Comparison of ENCODE assay signal across 26 mouse cellular contexts in genomic region chr10:88620809-88621208, GRCm38 (mm10). TPM values are rescaled to one million over a fixed set of nuclear protein-coding genes. Genes with fewer than 3 reads are reported as not detected.
DNase-seq lines count a peak whose midpoint lies in the region; ATAC-seq and TF ChIP-seq lines count a peak whose summit lies in the region.
"Had no signal": no experiment of that assay in that cellular context is flagged by ENCODE, and none has a peak within 500 bp of the region (broad histone marks: within the 10 kb centered on the region; RNA-seq: fewer than 3 reads in every experiment).

No protein-coding gene starts in this region.

- no peaks in the 10 kb centered on the region for H3K4me1 ChIP-seq in intestine, postnatal 0 days (replicated peaks; ENCODE audit: control insufficient read depth, insufficient read depth, low read length)
- H3K4me1 ChIP-seq in intestine, embryonic 16.5 days (ENCODE audit: control insufficient read depth, insufficient read depth, low read length) = no peaks in the 10 kb centered on the region
- H3K4me1 ChIP-seq in lung, postnatal 0 days (ENCODE audit: insufficient read depth, low read depth, low read length) = no peaks in the 10 kb centered on the region
- H3K4me1 ChIP-seq: embryonic facial prominence, embryonic 13.5 days; forebrain, embryonic 12.5 days; hindbrain, embryonic 15.5 days; limb, embryonic 15.5 days; liver, embryonic 15.5 days; neural tube, embryonic 15.5 days had no signal

- no peaks in the 10 kb centered on the region for H3K79me2 ChIP-seq in C2C12 (ENCODE audit: control insufficient read depth, insufficient read depth)

- no peak overlapping the region for H3K4me2 ChIP-seq in intestine, postnatal 0 days (replicated peaks; ENCODE audit: low read depth)
- H3K4me2 ChIP-seq in intestine, embryonic 16.5 days (ENCODE audit: low read depth, low read length) = no peak overlapping the region
- H3K4me2 ChIP-seq in lung, postnatal 0 days (replicated peaks; ENCODE audit: low read depth, low read length) = no peak overlapping the region
- H3K4me2 ChIP-seq: embryonic facial prominence, embryonic 13.5 days; forebrain, embryonic 12.5 days; hindbrain, embryonic 15.5 days; kidney, embryonic 15.5 days; limb, embryonic 15.5 days; liver, embryonic 15.5 days; neural tube, embryonic 15.5 days had no signal

- no peak for ATAC-seq in intestine, postnatal 0 days
- ATAC-seq in intestine, embryonic 16.5 days = no peak
- no peak for ATAC-seq in lung, postnatal 0 days
- peak; percentile 50; the same call in 1 of the 2 replicates for ATAC-seq in granulocyte monocyte progenitor cell, adult 5-6 weeks (replicated peaks; ENCODE audit: poor library complexity, severe bottlenecking)
- ATAC-seq: activated CD4-positive, CD25-positive, alpha-beta regulatory T cell, adult 4 months had no signal

- no peaks in the 10 kb centered on the region for H3K36me3 ChIP-seq in intestine, postnatal 0 days (ENCODE audit: control insufficient read depth, insufficient read depth)
- no peaks in the 10 kb centered on the region for H3K36me3 ChIP-seq in intestine, embryonic 16.5 days (ENCODE audit: control insufficient read depth, insufficient read depth, low read length)
- H3K36me3 ChIP-seq in lung, postnatal 0 days (ENCODE audit: insufficient read depth, low read length) = no peaks in the 10 kb centered on the region
- H3K36me3 ChIP-seq in C2C12 (ENCODE audit: control insufficient read depth, insufficient read depth) = no peaks in the 10 kb centered on the region
- H3K36me3 ChIP-seq: embryonic facial prominence, embryonic 13.5 days; forebrain, embryonic 12.5 days; hindbrain, embryonic 15.5 days; kidney, embryonic 15.5 days; limb, embryonic 15.5 days; liver, embryonic 15.5 days; neural tube, embryonic 15.5 days had no signal

- TF ChIP-seq CTCF in intestine, postnatal 0 days (IDR thresholded peaks at IDR 0.05; ENCODE audit: low read depth) = 0 out of 2 replicates have a peak, but pooled peaks have one; percentile 22
- 0 out of 2 replicates have a peak, but pooled peaks have one; percentile 2 for TF ChIP-seq CTCF in lung, postnatal 0 days (IDR thresholded peaks at IDR 0.05)
- no peak for TF ChIP-seq CTCF in C2C12 (IDR thresholded peaks at IDR 0.05; ENCODE audit: control insufficient read depth, insufficient read depth, insufficient read length)

- no peak overlapping the region for H3ac ChIP-seq in C2C12 (ENCODE audit: control insufficient read depth, insufficient read length, low read depth)

- H3K79me3 ChIP-seq in C2C12 (ENCODE audit: low read depth) = no peaks in the 10 kb centered on the region

- TF ChIP-seq EP300 in lung, postnatal 0 days (IDR thresholded peaks at IDR 0.05) = no peak

- no peak overlapping the region for H3K4me3 ChIP-seq in intestine, postnatal 0 days (ENCODE audit: low read depth, low read length)
- H3K4me3 ChIP-seq in intestine, embryonic 16.5 days (ENCODE audit: low read length) = no peak overlapping the region
- H3K4me3 ChIP-seq in lung, postnatal 0 days (ENCODE audit: low read depth, low read length) = no peak overlapping the region
- no peak overlapping the region for H3K4me3 ChIP-seq in C2C12 (ENCODE audit: insufficient read depth, poor library complexity, severe bottlenecking)
- H3K4me3 ChIP-seq: embryonic facial prominence, embryonic 13.5 days; erythroblast, embryonic 14.5 days; forebrain, embryonic 12.5 days; hindbrain, embryonic 15.5 days; kidney, embryonic 15.5 days; limb, embryonic 15.5 days; liver, embryonic 15.5 days; neural tube, embryonic 15.5 days had no signal

- no peak overlapping the region for H3K9ac ChIP-seq in intestine, postnatal 0 days (ENCODE audit: low read depth, low read length)
- H3K9ac ChIP-seq in intestine, embryonic 16.5 days (ENCODE audit: low read depth, low read length) = no peak overlapping the region
- H3K9ac ChIP-seq in lung, postnatal 0 days (replicated peaks; ENCODE audit: low read depth) = no peak overlapping the region
- H3K9ac ChIP-seq: embryonic facial prominence, embryonic 13.5 days; forebrain, embryonic 12.5 days; hindbrain, embryonic 15.5 days; kidney, embryonic 15.5 days; limb, embryonic 15.5 days; liver, embryonic 15.5 days; neural tube, embryonic 15.5 days had no signal

- no peak overlapping the region for H3K27ac ChIP-seq in intestine, postnatal 0 days (ENCODE audit: low read depth, low read length)
- no peak overlapping the region for H3K27ac ChIP-seq in intestine, embryonic 16.5 days (ENCODE audit: low read length)
- H3K27ac ChIP-seq in lung, postnatal 0 days (ENCODE audit: low read length) = no peak overlapping the region
- H3K27ac ChIP-seq: embryonic facial prominence, embryonic 13.5 days; forebrain, embryonic 12.5 days; hindbrain, embryonic 15.5 days; kidney, embryonic 15.5 days; limb, embryonic 15.5 days; liver, embryonic 15.5 days; neural tube, embryonic 15.5 days; stomach, postnatal 0 days had no signal

- H3K27me3 ChIP-seq in intestine, postnatal 0 days (replicated peaks; ENCODE audit: control insufficient read depth, insufficient read depth, low read length) = no peaks in the 10 kb centered on the region
- H3K27me3 ChIP-seq in intestine, embryonic 16.5 days (replicated peaks; ENCODE audit: control insufficient read depth, insufficient read depth, low read length) = no peaks in the 10 kb centered on the region
- no peaks in the 10 kb centered on the region for H3K27me3 ChIP-seq in lung, postnatal 0 days (replicated peaks; ENCODE audit: insufficient read depth, low read length)
- H3K27me3 ChIP-seq in C2C12 (ENCODE audit: control insufficient read depth, insufficient read depth, insufficient read length) = no peaks in the 10 kb centered on the region
- H3K27me3 ChIP-seq: embryonic facial prominence, embryonic 13.5 days; forebrain, embryonic 12.5 days; hindbrain, embryonic 15.5 days; kidney, embryonic 15.5 days; limb, embryonic 15.5 days; liver, embryonic 15.5 days; neural tube, embryonic 15.5 days had no signal

- 91% methylated on average over 3 of the region's 3 CpGs for WGBS in intestine, postnatal 0 days
- 90% methylated on average over 3 of the region's 3 CpGs for WGBS in intestine, embryonic 16.5 days
- 87% methylated on average over 3 of the region's 3 CpGs for WGBS in lung, postnatal 0 days

- DNase-seq in lung, postnatal 0 days (ENCODE audit: low spot score) = no peak
- DNase-seq in lung, postnatal 10 days = no peak
- DNase-seq in ovary, adult 18-20 months (ENCODE audit: low spot score) = no peak
- DNase-seq in testis, postnatal 14 days (ENCODE audit: low spot score) = no peak
- DNase-seq: adrenal gland, postnatal 10 days; cerebellum, adult 2 months; cerebellum, postnatal 25 days; embryo, embryonic 11 days; gastrocnemius, postnatal 10 days; heart, postnatal 4 days; left cerebral cortex, postnatal 4 days; lung, postnatal 4 days had no signal

- no peaks in the 10 kb centered on the region for H3K9me3 ChIP-seq in intestine, postnatal 0 days (ENCODE audit: control insufficient read depth)
- H3K9me3 ChIP-seq in intestine, embryonic 16.5 days (ENCODE audit: control insufficient read depth, low read length) = no peaks in the 10 kb centered on the region
- no peaks in the 10 kb centered on the region for H3K9me3 ChIP-seq in lung, postnatal 0 days (ENCODE audit: low read length)
- H3K9me3 ChIP-seq: embryonic facial prominence, embryonic 13.5 days; forebrain, embryonic 12.5 days; hindbrain, embryonic 15.5 days; kidney, embryonic 15.5 days; limb, embryonic 15.5 days; liver, embryonic 15.5 days; neural tube, embryonic 15.5 days had no signal

TF ChIP-seq in C2C12, 6 proteins besides CTCF, POLR2A, EP300 and RAD21:
- TF ChIP-seq MAX (IDR thresholded peaks at IDR 0.05) = no peak
- no peak for TF ChIP-seq FOSL1 (IDR thresholded peaks at IDR 0.05; ENCODE audit: insufficient read depth, low read length, poor library complexity, severe bottlenecking)
- TF ChIP-seq CEBPB (IDR thresholded peaks at IDR 0.05; ENCODE audit: low read depth) = peak; percentile 76

RNA-seq across cellular contexts. Expression of gene Mybpc1, which starts 15.9 kb away (rescaled TPM):
- polyA plus RNA-seq in intestine, postnatal 0 days (2015; fragmentation: Nextera tagmentation; extraction: Ambion mirVana) = 2.2 and 3.5 TPM in 2 replicates
- polyA plus RNA-seq in intestine, embryonic 16.5 days (2015; fragmentation: Nextera tagmentation; extraction: Ambion mirVana) = 1.9 and 2.8 TPM in 2 replicates
- polyA plus RNA-seq in lung, postnatal 0 days (2015; fragmentation: Nextera tagmentation; extraction: Ambion mirVana) = 0.10 and 0.12 TPM in 2 replicates
- polyA plus RNA-seq in C2C12 (2012; fragmentation: generic; extraction: Trizol) = not detected
- not detected in 2 replicates for total RNA-seq in granulocyte monocyte progenitor cell, adult 5-6 weeks (2014; fragmentation: Nextera tagmentation)
- total RNA-seq in granulocyte monocyte progenitor cell, adult 5-6 weeks (2017) = not detected in 2 replicates
- polyA plus RNA-seq: activated CD4-positive, CD25-positive, alpha-beta regulatory T cell, adult 4 months; erythroblast, embryonic 14.5 days had no signal
